Mouse (Mus musculus) spleen, postnatal 4 days (tissue): ENCODE measurements at regions not wholly inside any gene's neighbourhood (a gene's known extent, or its start where the extent isn't known, plus 50 kb on each side); places are given as distances from the start of the nearest gene placed in this dataset.
A peak's percentile ranks its signal among the peaks of the same experiment; 100 is the strongest.
"Not testable (repeated sequence)": the region's sequence is repeated elsewhere in the genome, so short reads cannot be mapped to it uniquely, and the experiment has no call there.

ENCODE experiments used
- DNase-seq, 2 experiments: peaks; one replicate each; pipeline ENCODE4 v3.0.0; 2022; ENCODE audit warnings: low spot score in 2 of 2

DNA sequence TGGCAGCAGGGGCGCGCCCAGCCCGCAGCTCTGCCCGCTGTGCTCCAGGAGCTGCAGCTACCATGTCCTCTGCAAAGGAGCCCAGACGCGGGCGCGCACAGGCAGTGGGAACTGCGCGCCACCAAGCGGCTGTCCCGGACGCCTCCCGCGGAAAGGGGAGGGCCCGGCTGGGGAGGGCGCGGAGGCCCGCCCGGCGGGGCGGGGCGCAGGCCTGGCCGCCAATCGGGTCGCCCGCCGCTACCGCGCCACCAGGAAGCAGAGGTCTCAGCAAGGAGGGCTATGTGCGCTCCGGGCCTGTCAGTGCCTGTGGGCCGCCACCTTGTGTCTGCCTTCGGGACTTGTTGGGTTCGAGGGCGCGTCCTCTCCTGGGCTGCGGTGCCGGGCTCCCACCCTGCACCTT lies 367.0 kb upstream of the Ywhaq start:
- DNase-seq = peak in 1 of 2 experiments; percentile 11

DNA sequence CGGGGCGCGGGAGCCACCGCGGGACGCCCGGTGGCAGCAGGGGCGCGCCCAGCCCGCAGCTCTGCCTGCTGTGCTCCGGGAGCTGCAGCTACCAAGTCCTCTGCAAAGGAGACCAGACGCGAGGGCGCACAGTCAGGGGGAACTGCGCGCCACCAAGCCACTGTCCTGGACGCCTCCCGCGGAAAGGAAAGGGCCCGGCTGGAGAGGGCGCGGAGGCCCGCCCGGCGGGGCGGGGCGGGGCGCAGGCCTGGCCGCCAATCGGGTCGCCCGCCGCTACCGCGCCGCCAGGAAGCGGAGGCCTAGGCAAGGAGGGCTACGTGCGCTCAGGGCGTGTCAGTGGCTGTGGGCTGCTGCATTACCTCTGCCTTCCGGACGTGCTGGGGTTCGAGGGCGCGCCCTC lies 361.3 kb upstream of the Ywhaq start:
- DNase-seq = not testable (repeated sequence)

DNA sequence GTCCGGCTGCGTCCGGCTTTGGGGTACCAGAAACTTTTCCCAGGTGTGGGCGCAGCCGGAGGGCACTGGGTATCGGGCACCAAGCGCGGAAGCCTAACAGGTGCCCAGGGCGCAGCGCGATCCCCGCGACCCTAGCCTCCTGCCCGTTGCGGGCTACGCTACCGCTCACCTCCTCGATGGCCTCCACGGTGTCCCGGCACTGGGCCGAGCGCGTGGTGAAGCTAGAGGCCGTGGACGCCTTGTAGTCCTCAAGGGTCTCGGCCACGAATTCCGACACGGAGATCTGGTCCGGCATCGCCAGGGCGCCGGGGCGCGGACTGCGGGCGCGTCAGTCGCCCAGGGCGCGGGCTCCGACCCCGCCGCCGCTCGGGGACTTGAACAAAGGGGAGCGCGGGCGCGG lies 360.9 kb upstream of the Ywhaq start:
- peak in 1 of 2 experiments; percentile 57 for DNase-seq

DNA sequence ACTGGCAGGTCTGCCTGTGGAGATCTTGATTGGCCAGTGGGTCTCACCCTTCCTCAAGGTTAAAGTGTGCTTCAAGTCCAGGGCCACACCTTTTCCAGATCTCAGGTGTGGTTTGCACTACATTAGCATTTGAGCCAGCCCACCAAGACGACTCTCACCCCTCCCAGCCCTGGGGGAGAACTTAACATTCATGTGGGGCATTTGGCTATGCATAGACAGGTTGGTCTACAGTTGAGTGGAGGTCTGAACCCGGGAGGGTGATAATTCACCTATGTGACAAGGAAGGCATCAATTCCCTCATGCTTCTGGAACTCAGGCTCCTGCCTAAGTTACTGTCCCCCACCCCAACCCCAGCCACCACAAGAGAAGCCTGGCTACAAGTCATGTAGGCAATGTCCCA lies 350.3 kb upstream of the Ywhaq start:
- not testable (repeated sequence) for DNase-seq
